Mouse (Mus musculus) embryonic stem cell, embryonic (primary cell): ENCODE measurements around the gene Prss32.

Source experiments
- CTCF ChIA-PET, 4 experiments: fragments of 300-600 bp in 2 of 4; fragments of 350-600 bp in 2 of 4; sonication (Branson Sonifier 250); formaldehyde crosslinking; loops; one replicate each; lab custom pipeline; 2022; ENCODE audit warnings: inconsistent platforms in 2 of 4; lab: Charles Lee
- POLR2A ChIA-PET, 4 experiments: fragments of 300-600 bp in 2 of 4; fragments of 350-600 bp in 2 of 4; sonication (Branson Sonifier 250); formaldehyde crosslinking; loops; one replicate each; lab custom pipeline; 2022; ENCODE audit warnings: antibody characterized with exemption in 4 of 4, inconsistent platforms in 1 of 4; lab: Charles Lee

Prss32 gene

DNA sequence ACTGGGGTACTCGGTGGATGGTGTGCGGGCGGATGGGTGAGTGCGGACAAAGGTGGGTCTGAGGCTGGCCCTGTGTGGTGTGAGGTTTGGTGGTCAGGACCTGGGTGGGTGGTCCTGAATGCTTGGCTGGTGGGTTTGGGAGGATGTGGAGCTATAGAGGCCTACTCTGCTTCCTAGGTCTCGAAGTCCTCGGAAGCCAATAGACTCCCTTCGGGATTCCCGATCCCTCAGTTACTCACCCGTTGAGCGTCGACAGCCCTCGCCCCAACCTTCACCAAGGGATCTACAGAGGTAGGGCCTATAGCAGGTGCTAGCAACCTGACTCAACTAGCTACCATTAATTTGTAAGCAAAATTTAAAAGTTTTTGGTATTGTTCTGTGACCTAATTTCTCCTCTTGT, 20.0 kb upstream of the Prss32 start:
- ChIA-PET POLR2A (interaction anchor here in 3 of 4 experiments (0.6 to 27.3 kb wide), 14 partner anchors 7 to 207 kb away, joined by 3 to 622 read pairs (median 6); partner anchors contain the start of genes Flywch1 (in 1 of the 3) and Srrm2 (in 1 of the 3)), CTCF (interaction anchor here in 1 of 4 experiments (1.4 kb wide), 1 partner anchor 20 kb away, joined by 3 read pairs; the partner anchor contains the start of genes Prss32 and Prss41)

DNA sequence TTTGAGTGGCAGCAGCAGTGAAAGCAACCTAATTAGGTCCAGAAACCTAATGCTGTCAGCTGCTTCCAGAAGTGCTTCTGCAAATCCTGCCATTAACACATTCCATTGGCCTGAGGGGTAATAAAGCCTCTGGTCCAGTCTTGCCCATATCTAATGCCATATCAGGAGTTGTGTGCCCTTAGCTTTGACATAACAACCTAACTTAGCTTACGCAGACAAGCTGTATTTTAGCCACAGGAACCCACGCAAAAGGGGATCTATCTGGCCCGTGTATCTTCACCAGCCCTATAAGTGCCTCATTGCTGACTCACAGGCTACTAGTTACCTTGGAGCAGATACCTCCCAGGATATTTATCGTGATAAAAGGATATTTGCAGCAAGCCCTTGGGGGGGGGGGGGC, 18.1 kb upstream of the Prss32 start:
- CTCF ChIA-PET, result interaction anchor here in 3 of 4 experiments (0.6 to 1.6 kb wide), 4 partner anchors 13 to 19 kb away, joined by 3 to 8 read pairs (median 6); partner anchors contain the start of genes Prss32 (in 2 of the 3) and Prss41 (in 2 of the 3)
- POLR2A ChIA-PET, result interaction anchor here (0.6 to 27.3 kb wide), 28 partner anchors 8 to 594 kb away, joined by 3 to 622 read pairs (median 4); partner anchors contain the start of genes Prss33 (in 2 of the 4), Flywch2 (in 1 of the 4), Prss32 (in 1 of the 4) and Prss41 (in 1 of the 4)

DNA sequence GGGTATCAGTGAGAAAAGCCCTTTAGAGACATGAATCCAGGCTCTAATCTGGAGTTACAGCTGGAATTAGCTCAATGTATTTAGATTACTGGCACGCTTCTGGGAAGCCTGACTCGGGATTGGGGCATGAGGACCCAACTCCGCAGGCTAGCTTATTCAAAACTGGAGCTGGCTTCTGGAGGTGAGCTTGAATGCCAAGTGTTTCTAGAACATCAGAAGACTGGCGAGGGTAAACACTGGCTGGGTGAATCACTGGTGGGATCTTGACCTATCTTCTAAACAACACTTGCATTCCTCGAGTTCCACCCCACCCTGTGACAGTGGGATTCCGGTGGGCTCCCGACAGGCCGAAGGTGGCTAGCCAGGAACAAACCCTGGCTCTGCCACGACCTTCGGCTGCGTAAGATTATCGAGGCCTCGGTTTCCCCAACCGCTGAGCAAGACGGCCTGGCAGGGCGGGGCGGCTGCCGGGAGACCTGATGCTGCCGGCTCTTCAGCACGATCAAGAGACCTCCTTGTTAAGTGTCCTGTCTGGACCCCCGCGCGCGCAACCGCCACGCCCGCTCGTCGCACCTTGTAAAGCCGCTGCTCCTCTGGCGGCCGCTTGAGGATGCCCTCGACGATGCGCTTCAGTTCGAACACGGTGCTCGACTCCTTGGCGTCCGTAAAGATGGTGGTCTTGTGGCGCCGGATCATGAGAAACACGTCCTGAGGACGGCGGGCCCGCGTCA, 15.2 kb upstream of the Prss32 start:
- ChIA-PET POLR2A (interaction anchor here (0.6 to 27.3 kb wide), 38 partner anchors 8 to 423 kb away, joined by 3 to 622 read pairs (median 6); partner anchors contain the start of genes Prss32 (in 2 of the 4), Prss41 (in 2 of the 4), Srrm2 (in 2 of the 4) and Ccnf (in 1 of the 4)), CTCF (interaction anchor here in 2 of 4 experiments (0.7 to 2.9 kb wide), 4 partner anchors 15 to 53 kb away, joined by 3 to 34 read pairs (median 11); partner anchors contain the start of genes Prss32 (in 2 of the 2) and Prss41 (in 2 of the 2))

DNA sequence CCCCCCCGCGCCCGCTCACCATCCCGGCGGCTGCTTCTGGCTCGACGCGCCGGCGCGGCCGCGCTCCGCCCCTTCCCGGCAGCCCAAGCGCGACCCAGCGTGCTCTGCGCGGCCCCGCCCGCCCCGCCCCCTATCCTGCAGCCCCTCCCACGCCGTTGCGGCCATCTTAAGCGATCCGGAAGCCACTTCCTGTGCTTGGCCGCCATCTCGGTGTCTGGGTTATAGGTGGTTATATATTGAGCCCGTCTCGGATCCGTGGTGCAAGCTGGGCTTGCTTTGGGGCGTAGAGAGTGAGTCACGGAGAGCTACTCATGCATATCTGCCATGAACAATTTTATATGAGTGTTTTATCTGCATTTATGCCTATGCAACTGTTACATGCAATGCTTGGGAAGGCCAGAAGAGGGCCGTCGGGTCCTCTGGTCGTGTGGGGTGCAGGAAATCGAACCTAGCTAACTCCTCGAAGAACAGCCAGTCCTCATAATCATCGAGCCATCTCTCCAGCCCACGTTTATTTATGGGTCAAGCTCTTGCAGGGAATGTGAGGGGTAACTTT, 14.5 kb upstream of the Prss32 start, which contains the start of gene Elob:
Elob (minus strand) TSS at position 73 of the 556 bp plus-strand sequence.
- ChIA-PET POLR2A (interaction anchor here (0.6 to 27.3 kb wide), 47 partner anchors 8 to 585 kb away, joined by 3 to 622 read pairs (median 4); partner anchors contain the start of genes Prss32 (in 3 of the 4), Prss41 (in 3 of the 4), Srrm2 (in 2 of the 4) and Ccnf (in 1 of the 4)), CTCF (interaction anchor here (0.6 to 7.8 kb wide), 21 partner anchors 13 to 165 kb away, joined by 3 to 112 read pairs (median 4); partner anchors contain the start of genes Prss32 (in 4 of the 4), Prss41 (in 4 of the 4) and Kremen2 (in 1 of the 4))

- POLR2A ChIA-PET, result interaction anchor here in 3 of 4 experiments (0.7 to 27.3 kb wide), 11 partner anchors 8 to 186 kb away, joined by 3 to 622 read pairs (median 9); partner anchors contain the start of genes Prss32 (in 2 of the 3), Prss41 (in 2 of the 3) and Flywch1 (in 1 of the 3)
- CTCF ChIA-PET, result interaction anchor here (1.3 to 7.8 kb wide), 6 partner anchors 12 to 201 kb away, joined by 3 to 112 read pairs (median 14); partner anchors contain the start of genes Prss32 (in 4 of the 4) and Prss41 (in 4 of the 4)
Observed at GRCm38 (mm10) chr17:23831201-23831600, 12.5 kb upstream of the Prss32 start.

DNA sequence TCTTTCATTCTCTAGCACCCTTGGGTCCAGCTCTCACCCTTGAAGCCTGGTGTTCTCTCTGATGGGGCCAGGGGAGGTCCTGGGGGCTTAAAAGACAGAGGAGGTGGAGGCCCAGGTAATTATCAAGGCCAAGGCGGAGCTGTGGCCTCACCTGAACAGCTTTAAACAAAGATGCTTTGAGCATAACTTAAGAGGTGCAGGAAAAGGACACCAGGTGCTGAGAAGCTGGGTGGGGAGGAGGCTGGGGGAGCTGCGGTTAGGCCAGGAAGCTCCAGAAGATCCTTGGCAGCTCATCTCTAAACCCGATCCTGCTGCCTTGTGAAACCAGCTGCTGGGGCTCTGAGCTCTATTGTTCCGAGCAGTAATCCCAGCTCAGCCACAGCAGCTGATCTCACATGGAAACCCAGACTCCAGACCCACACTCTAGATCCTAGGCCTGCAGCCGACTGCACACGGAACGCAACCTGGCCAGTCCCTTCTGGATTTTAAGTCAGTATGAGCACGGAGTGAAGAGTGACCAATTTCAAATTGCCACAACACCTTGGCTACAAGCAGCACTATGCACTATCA, 7.6 kb upstream of the Prss32 start, which contains the start of gene Prss33:
Prss33 (minus strand) TSS at position 51 of the 570 bp plus-strand sequence.
- ChIA-PET CTCF (interaction anchor here (0.6 to 7.8 kb wide), 11 partner anchors 8 to 158 kb away, joined by 3 to 112 read pairs (median 4); partner anchors contain the start of genes Prss32 (in 3 of the 4) and Prss41 (in 3 of the 4)), POLR2A (interaction anchor here in 3 of 4 experiments (0.7 to 27.3 kb wide), 19 partner anchors 8 to 303 kb away, joined by 3 to 622 read pairs (median 4); partner anchors contain the start of genes Prss32 (in 1 of the 3) and Prss41 (in 1 of the 3))

GRCm38 (mm10) chr17:23841145-23841544, 2.5 kb upstream of the Prss32 start:
- ChIA-PET CTCF (interaction anchor here in 3 of 4 experiments (0.6 to 1.3 kb wide), 4 partner anchors 8 to 48 kb away, joined by 3 to 4 read pairs (median 4); no protein-coding TSS in a partner anchor), POLR2A (interaction anchor here in 3 of 4 experiments (0.6 to 7.4 kb wide), 6 partner anchors 9 to 113 kb away, joined by 3 to 81 read pairs (median 3); partner anchors contain the start of genes Elob (in 1 of the 3) and Prss33 (in 1 of the 3))

GRCm38 (mm10) chr17:23843141-23843811, 379 bp upstream of the Prss32 start:
- ChIA-PET POLR2A (interaction anchor here (0.6 to 7.4 kb wide), 62 partner anchors 10 to 627 kb away, joined by 3 to 81 read pairs (median 3); partner anchors contain the start of genes Elob (in 3 of the 4), Paqr4 (in 2 of the 4), Srrm2 (in 2 of the 4) and Ccnf (in 1 of the 4)), CTCF (interaction anchor here (0.5 to 4.4 kb wide), 153 partner anchors 7 to 597 kb away, joined by 3 to 112 read pairs (median 4); partner anchors contain the start of genes Elob (in 4 of the 4), Prss33 (in 3 of the 4), Flywch2 (in 2 of the 4) and Pkmyt1 (in 2 of the 4))

DNA sequence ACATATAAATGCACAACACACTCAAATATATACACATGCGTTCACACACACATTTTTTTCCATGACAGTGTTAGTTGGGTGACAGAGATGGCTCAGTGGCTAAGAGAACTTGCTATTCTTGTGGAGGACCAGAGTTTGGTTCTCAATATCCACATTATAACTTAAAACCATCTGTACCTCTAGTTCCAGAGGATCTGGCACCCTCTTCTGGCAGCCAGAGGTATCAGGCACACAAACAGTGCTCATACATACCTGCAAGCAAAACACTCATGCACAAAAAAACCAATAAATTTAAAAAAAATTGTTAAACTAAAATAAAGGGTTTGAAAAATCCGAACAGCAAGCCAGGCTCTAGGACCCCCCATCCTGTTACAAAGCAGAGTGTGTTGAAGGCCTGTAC, 6.4 kb downstream of the Prss32 start:
- CTCF ChIA-PET, result interaction anchor here in 3 of 4 experiments (1.0 to 7.4 kb wide), 5 partner anchors 21 to 112 kb away, joined by 3 to 78 read pairs (median 8); partner anchors contain the start of gene Elob (in 1 of the 3)
- POLR2A ChIA-PET, result interaction anchor here in 2 of 4 experiments (0.6 to 1.9 kb wide), 5 partner anchors 9 to 77 kb away, joined by 3 to 4 read pairs (median 3); no protein-coding TSS in a partner anchor

DNA sequence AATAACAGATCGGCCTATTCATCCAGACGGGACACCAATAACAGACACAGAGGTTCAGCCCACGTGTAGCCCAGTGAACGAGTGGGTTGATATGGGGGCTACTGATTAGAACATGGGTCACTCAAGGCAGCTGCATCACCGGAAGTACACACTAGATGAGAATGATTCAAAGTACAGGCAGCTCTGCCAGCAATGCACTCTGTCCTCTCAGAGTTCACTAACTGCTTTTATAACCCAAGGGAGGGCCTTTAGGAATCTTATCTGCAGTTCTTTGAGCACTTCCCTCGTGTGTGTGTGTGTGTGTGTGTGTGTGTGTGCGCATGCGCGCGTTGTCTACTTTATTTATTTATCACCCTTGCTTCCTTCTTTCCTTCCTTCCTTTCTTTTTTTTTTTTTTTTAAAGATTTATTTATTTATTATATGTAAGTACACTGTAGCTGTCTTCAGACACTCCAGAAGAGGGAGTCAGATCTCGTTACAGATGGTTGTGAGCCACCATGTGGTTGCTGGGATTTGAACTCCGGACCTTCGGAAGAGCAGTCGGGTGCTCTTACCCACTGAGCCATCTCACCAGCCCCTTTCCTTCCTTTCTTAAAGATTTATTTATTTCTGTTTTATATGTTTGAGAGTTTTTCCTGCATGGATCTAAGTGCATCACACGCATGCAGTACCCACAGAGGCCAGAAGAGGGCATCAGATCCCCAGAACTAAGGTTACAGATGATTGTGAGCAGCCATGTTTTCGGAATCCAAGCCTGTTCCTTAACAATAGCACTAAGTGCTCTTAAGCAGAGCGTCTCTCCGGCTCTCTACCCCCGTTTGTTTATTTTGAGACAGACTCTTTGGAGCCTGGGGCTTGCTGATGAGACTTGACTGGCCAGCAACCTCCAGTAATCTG, 7.4 kb downstream of the Prss32 start:
- POLR2A ChIA-PET, result interaction anchor here in 3 of 4 experiments (0.6 to 0.9 kb wide), 4 partner anchors 32 to 180 kb away, joined by 3 to 4 read pairs (median 3); partner anchors contain the start of gene Pkmyt1 (in 1 of the 3)
- CTCF ChIA-PET, result interaction anchor here (0.6 to 7.4 kb wide), 22 partner anchors 7 to 812 kb away, joined by 3 to 78 read pairs (median 4); partner anchors contain the start of genes Elob (in 1 of the 4), Prss32 (in 1 of the 4), Prss33 (in 1 of the 4) and Prss41 (in 1 of the 4)

DNA sequence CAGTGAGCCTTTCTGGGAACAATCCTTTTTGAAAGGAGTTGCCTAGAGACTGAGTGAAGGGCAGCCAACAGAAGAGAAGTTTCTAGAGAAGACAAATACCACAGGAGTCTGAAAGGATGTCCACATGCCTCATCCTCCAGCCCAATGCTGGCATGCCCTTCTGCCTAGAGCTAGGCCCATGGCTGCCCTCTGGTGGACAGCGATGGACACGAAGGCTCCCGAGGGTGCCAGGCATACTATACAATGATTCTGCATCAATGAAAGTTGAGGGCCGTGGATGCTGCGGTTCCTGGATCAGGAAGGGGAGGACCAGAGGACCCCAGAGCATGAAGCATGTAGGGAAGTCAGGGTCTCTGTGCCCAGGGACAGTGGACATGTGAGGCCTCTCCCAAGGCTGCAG, 9.6 kb downstream of the Prss32 start:
- ChIA-PET CTCF (interaction anchor here (0.5 to 7.4 kb wide), 28 partner anchors 9 to 276 kb away, joined by 3 to 78 read pairs (median 5); partner anchors contain the start of genes Prss32 (in 4 of the 4), Prss41 (in 4 of the 4), Elob (in 1 of the 4) and Prss33 (in 1 of the 4)), POLR2A (interaction anchor here (0.5 to 2.2 kb wide), 11 partner anchors 10 to 185 kb away, joined by 3 to 6 read pairs (median 4); partner anchors contain the start of genes Prss32 (in 2 of the 4) and Prss41 (in 2 of the 4))

- CTCF ChIA-PET, result interaction anchor here (0.5 to 7.4 kb wide), 27 partner anchors 9 to 275 kb away, joined by 3 to 78 read pairs (median 5); partner anchors contain the start of genes Prss32 (in 4 of the 4), Prss41 (in 4 of the 4), Elob (in 1 of the 4) and Prss33 (in 1 of the 4)
Observed at GRCm38 (mm10) chr17:23854229-23854765, 10.6 kb downstream of the Prss32 start.

GRCm38 (mm10) chr17:23857193-23857592, 13.5 kb downstream of the Prss32 start:
- POLR2A ChIA-PET, result no interaction called here
- CTCF ChIA-PET, result interaction anchor here in 1 of 4 experiments (0.9 to 7.4 kb wide), 4 partner anchors 10 to 105 kb away, joined by 3 to 78 read pairs (median 7); partner anchors contain the start of genes Prss21, Prss32 and Prss41

More at GRCm38 (mm10) chr17:23854229-23854765, 10.6 kb downstream of the Prss32 start:
- POLR2A ChIA-PET, result interaction anchor here in 3 of 4 experiments (0.7 to 2.2 kb wide), 14 partner anchors 10 to 108 kb away, joined by 3 to 6 read pairs (median 4); partner anchors contain the start of genes Prss32 (in 1 of the 3) and Prss41 (in 1 of the 3)
